Mouse (Mus musculus): Measurements from ENCODE around the gene Trim38. TPM values are rescaled to one million over a fixed set of nuclear protein-coding genes. Genes with fewer than 3 reads are reported as not detected.

Gene Trim38
- total and polyA plus RNA-seq, 3 experiments: 0.11 TPM; not detected in 2

DNA sequence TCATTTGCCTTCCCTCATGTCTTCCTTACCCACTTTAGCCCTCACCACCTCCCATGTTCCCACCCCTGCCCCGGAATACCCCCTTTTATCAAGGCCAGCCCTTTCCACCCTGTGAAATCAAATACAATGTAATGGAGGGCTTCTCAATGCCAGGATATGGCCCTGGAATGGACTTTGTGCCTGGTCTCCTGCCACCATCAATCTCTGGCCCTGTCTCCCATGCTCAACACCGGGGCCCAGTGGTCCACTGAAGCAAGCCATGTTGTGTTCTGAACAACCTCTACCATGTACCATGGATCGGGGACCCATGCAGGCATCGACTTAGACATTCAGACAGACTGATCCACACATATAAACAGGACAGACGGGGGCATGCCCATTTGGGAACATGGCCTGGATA lies 40.0 kb upstream of the Trim38 start:
- no peaks in the 10 kb centered on the region for H3K36me3 ChIP-seq (replicated peaks in 1 of 2; ENCODE audit: control insufficient read depth in 1 of 2, insufficient read depth in 1 of 2, low read length in 1 of 2)
- DNase-seq (ENCODE audit: extremely low read depth): no peak
- H3K27me3 ChIP-seq (replicated peaks): no peaks in the 10 kb centered on the region
- TF ChIP-seq ZKSCAN1 (IDR thresholded peaks at IDR 0.05; ENCODE audit: borderline replicate concordance, low read depth, low read length): no peak
- no peak for TF ChIP-seq TCF12 (IDR thresholded peaks at IDR 0.05; ENCODE audit: low read depth, low read length)
- no peak for TF ChIP-seq POLR2A (IDR thresholded peaks at IDR 0.05; ENCODE audit: low read depth, low read length)
- no peak for TF ChIP-seq JUN (IDR thresholded peaks at IDR 0.05; ENCODE audit: insufficient read depth, low read depth, low read length)
- TF ChIP-seq KAT2A (IDR thresholded peaks at IDR 0.05; ENCODE audit: insufficient replicate concordance, low read length): no peak
- no peak for TF ChIP-seq USF1 (IDR thresholded peaks at IDR 0.05; ENCODE audit: low read depth, low read length)
- no peak for TF ChIP-seq IRF4 (IDR thresholded peaks at IDR 0.05; ENCODE audit: low read depth, low read length)
- no peak for TF ChIP-seq NRF1 (IDR thresholded peaks at IDR 0.05; ENCODE audit: low read depth, low read length)
- TF ChIP-seq JUND (conservative IDR thresholded peaks at IDR 0.05; ENCODE audit: low read depth, low read length): no peak
- no peak for TF ChIP-seq BHLHE40 (IDR thresholded peaks at IDR 0.05; ENCODE audit: low read depth, low read length)
- TF ChIP-seq EP300 (IDR thresholded peaks at IDR 0.05; ENCODE audit: low read length): no peak
- TF ChIP-seq POLR2AphosphoS2 (IDR thresholded peaks at IDR 0.05; ENCODE audit: low read depth, low read length): no peak
- TF ChIP-seq ELF1 (IDR thresholded peaks at IDR 0.05; ENCODE audit: low read depth, low read length): no peak
- no peak for TF ChIP-seq ZMIZ1 (IDR thresholded peaks at IDR 0.05; ENCODE audit: low read depth, low read length)
- H3K4me3 ChIP-seq (replicated peaks in 1 of 3; ENCODE audit: low read depth in 2 of 3, low read length in 2 of 3, poor library complexity in 1 of 3): no peak overlapping the region
- H3K27ac ChIP-seq (ENCODE audit: insufficient read depth, low read depth): no peak overlapping the region
- dilution Hi-C loops (cut with MboI; ENCODE audit: extremely low pct_ligation_motif_present, extremely low pct_unique_long_range_greater_than_20kb, low sequenced_read_pairs): no loop called here
- no peaks in the 10 kb centered on the region for H3K4me1 ChIP-seq (ENCODE audit: control insufficient read depth in 1 of 2, insufficient read depth in 2 of 2)
- in situ Hi-C loops (cut with MboI; ENCODE audit: low pct_ligation_motif_present, low pct_unique_long_range_greater_than_20kb, low sequenced_read_pairs): loop anchor here (10.0 kb wide), 1 partner anchor 95 kb away; no protein-coding TSS in a partner anchor
- H3K9me3 ChIP-seq (replicated peaks; ENCODE audit: low read length): no peaks in the 10 kb centered on the region
- no peak overlapping the region for H3K9ac ChIP-seq (ENCODE audit: insufficient read depth, low read depth)
- no peaks in the 10 kb centered on the region for H3K79me2 ChIP-seq (replicated peaks; ENCODE audit: control insufficient read depth, extremely low read depth, insufficient read depth, poor library complexity, severe bottlenecking)
- no peak overlapping the region for H3K4me2 ChIP-seq (ENCODE audit: insufficient read depth, low read depth, poor library complexity, severe bottlenecking)

DNA sequence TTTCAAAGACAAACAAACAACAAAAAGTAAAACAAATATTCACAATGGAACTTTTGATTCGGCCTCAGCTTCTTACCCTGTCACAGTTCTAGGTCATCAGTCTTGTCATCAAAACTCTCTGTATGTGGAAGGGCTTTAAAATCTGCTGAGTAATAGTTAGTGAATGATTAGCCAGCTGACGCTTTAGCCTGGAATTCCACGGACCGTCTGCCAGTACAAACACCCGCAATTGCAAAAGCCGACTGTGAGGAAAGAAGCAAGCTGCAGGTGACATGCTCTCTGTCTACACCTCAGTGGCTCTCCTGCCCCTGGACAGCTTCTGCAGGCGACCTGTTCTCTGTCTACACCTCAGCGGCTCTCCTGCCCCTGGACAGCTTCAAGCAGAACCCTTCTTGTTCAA lies 39.2 kb upstream of the Trim38 start:
- dilution Hi-C loops (cut with MboI; ENCODE audit: extremely low pct_ligation_motif_present, extremely low pct_unique_long_range_greater_than_20kb, low sequenced_read_pairs) (no loop called here), in situ Hi-C loops (cut with MboI; ENCODE audit: low pct_ligation_motif_present, low pct_unique_long_range_greater_than_20kb, low sequenced_read_pairs) (no loop called here)
- H3K27ac ChIP-seq (ENCODE audit: insufficient read depth, low read depth): no peak overlapping the region
- H3K4me3 ChIP-seq (replicated peaks in 1 of 3; ENCODE audit: low read depth in 2 of 3, low read length in 2 of 3, poor library complexity in 1 of 3): no peak overlapping the region
- TF ChIP-seq PAX5 (IDR thresholded peaks at IDR 0.05; ENCODE audit: low read length) (no peak), GABPA (IDR thresholded peaks at IDR 0.05; ENCODE audit: insufficient replicate concordance, low read depth, low read length) (no peak), ZC3H11A (IDR thresholded peaks at IDR 0.05; ENCODE audit: low read depth, low read length) (no peak), USF2 (conservative IDR thresholded peaks at IDR 0.05; ENCODE audit: low read depth, low read length) (no peak), ELF1 (IDR thresholded peaks at IDR 0.05; ENCODE audit: low read depth, low read length) (no peak), CTCF (conservative IDR thresholded peaks at IDR 0.05 in 1 of 2, IDR thresholded peaks at IDR 0.05 in 1 of 2; ENCODE audit: low read depth in 2 of 2, low read length in 2 of 2) (no peak), KAT2A (IDR thresholded peaks at IDR 0.05; ENCODE audit: insufficient replicate concordance, low read length) (no peak), JUND (conservative IDR thresholded peaks at IDR 0.05; ENCODE audit: low read depth, low read length) (no peak), NRF1 (IDR thresholded peaks at IDR 0.05; ENCODE audit: low read depth, low read length) (no peak), MYC (IDR thresholded peaks at IDR 0.05; ENCODE audit: low read depth, low read length) (no peak), BHLHE40 (IDR thresholded peaks at IDR 0.05; ENCODE audit: low read depth, low read length) (no peak), MAFK (IDR thresholded peaks at IDR 0.05; ENCODE audit: insufficient replicate concordance, low read length) (no peak), E2F4 (IDR thresholded peaks at IDR 0.05; ENCODE audit: insufficient replicate concordance, low read depth, low read length) (no peak), POLR2A (IDR thresholded peaks at IDR 0.05; ENCODE audit: low read depth, low read length) (no peak), HCFC1 (IDR thresholded peaks at IDR 0.05; ENCODE audit: low read depth, low read length) (no peak)
- H3K9ac ChIP-seq (ENCODE audit: insufficient read depth, low read depth): no peak overlapping the region
- H3K4me2 ChIP-seq (ENCODE audit: insufficient read depth, low read depth, poor library complexity, severe bottlenecking): no peak overlapping the region
- H3K27me3 ChIP-seq (replicated peaks): no peaks in the 10 kb centered on the region
- H3K36me3 ChIP-seq (replicated peaks in 1 of 2; ENCODE audit: control insufficient read depth in 1 of 2, insufficient read depth in 1 of 2, low read length in 1 of 2): no peaks in the 10 kb centered on the region
- H3K9me3 ChIP-seq (replicated peaks; ENCODE audit: low read length): no peaks in the 10 kb centered on the region
- H3K79me2 ChIP-seq (replicated peaks; ENCODE audit: control insufficient read depth, extremely low read depth, insufficient read depth, poor library complexity, severe bottlenecking): no peaks in the 10 kb centered on the region
- DNase-seq (ENCODE audit: extremely low read depth): no peak
- H3K4me1 ChIP-seq (ENCODE audit: control insufficient read depth in 1 of 2, insufficient read depth in 2 of 2): no peaks in the 10 kb centered on the region
